Mouse (Mus musculus): ENCODE data around the gene Insrr.

Gene Insrr

DNA sequence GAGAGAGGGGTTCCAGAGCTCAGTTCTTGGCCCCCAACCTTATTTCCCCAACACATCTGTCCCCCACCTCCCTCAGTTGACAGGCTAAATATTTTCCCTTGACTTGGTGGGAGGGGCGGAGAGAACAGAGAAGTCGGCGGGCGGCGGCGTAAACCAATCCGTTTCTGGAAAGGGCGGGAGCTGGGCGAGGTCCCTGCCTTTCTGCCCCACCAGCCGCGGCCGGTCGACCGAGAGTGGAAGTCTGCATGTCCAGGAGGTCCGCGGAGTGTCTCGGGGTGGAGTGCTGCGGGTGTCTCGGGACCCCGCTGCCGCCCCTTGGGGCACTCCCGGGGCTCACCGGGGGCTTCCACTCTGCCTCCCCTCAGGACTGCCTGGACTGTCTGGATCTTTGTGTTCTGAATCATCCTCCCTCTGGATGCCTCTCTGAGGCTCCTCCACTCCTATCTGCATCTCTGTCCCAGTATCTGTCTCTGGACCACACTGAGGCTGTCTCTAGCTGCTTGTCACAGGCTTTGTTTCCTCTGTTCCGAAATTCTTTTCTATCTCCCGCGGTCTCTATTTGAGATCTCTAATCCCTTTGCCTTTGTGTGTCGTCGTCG, at the start of gene Insrr:
Insrr (plus strand) TSS at position 216 of the 599 bp plus-strand sequence.
- in situ Hi-C loops (cut with MboI; ENCODE audit: low pct_unique_long_range_greater_than_20kb in 1 of 2, low sequenced_read_pairs in 2 of 2, unreplicated experiment in 1 of 2), result loop anchor here in 1 of 2 experiments (10.0 kb wide), 1 partner anchor 158 kb away; no protein-coding TSS in a partner anchor

DNA sequence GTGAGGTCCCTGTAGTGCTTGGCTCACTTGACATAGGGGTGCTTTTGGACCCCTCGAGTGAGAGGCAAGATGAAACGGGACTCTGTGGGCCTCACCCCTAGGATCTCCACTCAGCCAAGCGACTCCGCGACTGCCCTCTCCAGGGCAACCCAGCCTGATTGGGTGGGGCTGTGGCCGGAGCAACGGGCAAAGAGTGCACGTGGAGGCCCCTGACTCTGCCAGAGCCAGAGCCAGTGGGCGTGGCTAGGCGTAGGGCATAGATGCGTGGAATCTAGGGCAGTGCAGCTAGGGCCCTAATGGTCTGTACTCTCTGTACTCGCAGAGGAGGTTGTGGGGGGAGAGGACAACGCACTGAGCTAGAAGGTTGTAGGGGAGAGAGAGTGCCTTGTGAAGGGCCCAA, 48.3 kb upstream of the Insrr start, which contains the start of gene Lrrc71:
Lrrc71 (minus strand) TSS at position 195 of the 400 bp plus-strand sequence.
- in situ Hi-C loops (cut with MboI; ENCODE audit: low pct_unique_long_range_greater_than_20kb in 1 of 2, low sequenced_read_pairs in 2 of 2, unreplicated experiment in 1 of 2), result no loop called here

DNA sequence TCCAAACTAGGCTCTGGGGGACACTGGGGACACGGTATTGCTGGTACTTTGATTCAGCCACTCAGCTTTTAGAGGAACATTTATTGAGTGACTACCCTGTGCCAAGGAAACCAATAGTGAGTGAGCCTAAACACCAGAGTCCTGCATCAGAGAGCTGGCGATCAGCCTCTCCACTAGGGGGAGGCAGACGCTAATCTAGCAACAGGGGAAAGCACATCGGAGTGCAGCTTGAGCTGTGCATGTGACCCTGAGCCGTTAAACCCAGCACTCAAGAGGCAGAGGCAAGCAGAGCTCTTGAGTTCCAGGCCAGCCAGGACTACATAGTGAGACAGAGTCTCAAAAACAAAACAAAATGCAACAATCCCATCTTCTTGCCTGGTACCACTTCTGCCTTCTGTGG, 47.7 kb upstream of the Insrr start:
- in situ Hi-C loops (cut with MboI; ENCODE audit: low pct_unique_long_range_greater_than_20kb in 1 of 2, low sequenced_read_pairs in 2 of 2, unreplicated experiment in 1 of 2), result no loop called here

DNA sequence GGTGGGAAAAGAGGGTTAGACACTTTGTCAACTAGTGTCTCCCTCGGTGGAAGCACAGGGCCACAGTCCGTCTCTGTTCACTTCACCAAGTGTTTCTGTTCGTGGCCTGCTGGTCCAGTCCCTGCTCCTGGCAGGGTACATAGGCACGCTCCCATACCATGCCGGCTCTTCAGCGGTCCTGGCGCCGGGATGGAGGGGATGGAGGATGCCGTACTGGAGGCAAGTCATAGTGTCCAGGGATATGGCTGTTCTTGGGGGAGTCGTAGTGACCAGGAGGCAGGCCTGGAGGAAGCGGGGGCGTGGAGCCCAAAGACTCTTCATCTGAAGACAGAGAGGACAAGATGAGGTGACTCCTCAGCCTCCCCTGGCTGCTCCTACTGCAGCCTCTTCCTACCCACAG, 46.8 kb upstream of the Insrr start:
- in situ Hi-C loops (cut with MboI; ENCODE audit: low pct_unique_long_range_greater_than_20kb in 1 of 2, low sequenced_read_pairs in 2 of 2, unreplicated experiment in 1 of 2), result no loop called here

DNA sequence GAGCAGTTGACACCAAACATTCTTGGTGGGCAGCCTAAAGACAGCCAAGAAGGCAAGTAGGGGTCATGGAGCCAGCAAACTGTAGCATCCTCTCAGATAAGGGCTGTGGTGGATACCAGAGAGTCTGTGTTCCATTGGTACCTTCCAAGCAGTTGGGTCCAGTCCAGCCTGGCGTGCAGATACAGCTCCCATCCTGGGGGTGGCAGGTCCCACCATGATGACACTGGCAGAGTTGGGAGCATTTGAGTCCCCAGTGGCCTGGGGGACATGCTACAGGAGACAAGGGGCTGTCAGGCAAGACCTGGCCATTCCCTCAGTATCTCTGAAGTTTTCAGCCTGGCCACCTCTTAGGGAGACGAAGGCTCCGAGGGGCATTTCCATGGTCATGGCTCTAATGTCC, 44.2 kb upstream of the Insrr start:
- in situ Hi-C loops (cut with MboI; ENCODE audit: low pct_unique_long_range_greater_than_20kb in 1 of 2, low sequenced_read_pairs in 2 of 2, unreplicated experiment in 1 of 2), result no loop called here

DNA sequence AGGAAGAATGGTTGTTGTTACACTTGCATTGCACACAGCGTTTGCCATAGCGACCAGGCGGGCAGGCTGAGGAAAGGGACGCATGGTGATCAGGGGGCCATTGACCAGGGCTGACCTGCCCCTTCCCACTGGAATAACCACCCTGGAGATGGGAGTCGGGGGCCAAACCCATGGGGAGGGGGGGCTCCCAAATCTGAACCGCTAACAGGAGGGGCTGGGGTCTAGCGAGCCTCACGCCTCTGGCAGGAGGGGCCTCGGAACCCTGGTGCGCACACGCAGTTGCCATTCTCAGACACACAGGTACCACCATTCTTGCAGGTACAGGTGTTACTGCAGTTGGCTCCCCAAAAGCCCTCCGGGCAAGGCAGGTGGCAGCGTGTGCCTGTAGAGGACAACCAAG, 42.9 kb upstream of the Insrr start:
- in situ Hi-C loops (cut with MboI; ENCODE audit: low pct_unique_long_range_greater_than_20kb in 1 of 2, low sequenced_read_pairs in 2 of 2, unreplicated experiment in 1 of 2), result no loop called here

DNA sequence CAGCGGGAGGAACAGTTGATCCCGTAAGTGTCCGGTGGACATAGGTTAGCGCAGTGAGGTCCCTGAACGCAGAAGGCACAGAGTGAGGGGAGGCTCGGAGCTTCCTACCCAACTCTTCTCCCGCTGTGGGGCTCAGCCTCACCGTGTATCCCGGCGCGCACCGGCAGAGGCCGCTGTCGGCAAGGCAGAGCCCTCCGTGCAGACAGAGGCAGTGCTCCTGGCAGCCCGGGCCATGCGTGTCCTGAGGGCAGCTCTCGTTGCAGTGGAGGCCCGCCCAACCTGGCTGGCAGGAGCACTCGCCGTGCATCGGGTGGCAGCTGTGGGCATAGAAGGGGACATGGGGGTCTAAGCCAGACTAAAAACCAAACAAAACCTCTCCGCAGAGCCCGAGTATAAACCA, 40.8 kb upstream of the Insrr start:
- in situ Hi-C loops (cut with MboI; ENCODE audit: low pct_unique_long_range_greater_than_20kb in 1 of 2, low sequenced_read_pairs in 2 of 2, unreplicated experiment in 1 of 2), result no loop called here

DNA sequence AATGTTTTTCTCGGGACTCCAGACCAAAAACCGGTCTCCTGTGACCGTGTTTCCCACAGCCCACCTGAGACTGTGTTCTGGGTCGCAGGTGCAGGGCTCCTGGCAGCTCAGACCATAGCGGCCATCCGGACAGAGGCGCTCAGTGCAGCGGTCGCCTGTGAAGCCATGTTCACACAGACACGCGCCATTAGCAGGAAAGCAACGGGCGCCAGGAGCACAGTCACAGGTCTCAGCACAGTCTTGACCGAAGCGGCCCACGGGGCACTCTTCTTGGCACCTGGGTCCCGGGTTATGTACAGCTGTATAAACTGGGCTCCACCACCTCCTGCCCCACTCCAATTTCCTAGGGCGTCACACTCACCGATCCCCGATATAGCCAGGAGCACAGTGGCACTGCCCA, 40.3 kb upstream of the Insrr start:
- in situ Hi-C loops (cut with MboI; ENCODE audit: low pct_unique_long_range_greater_than_20kb in 1 of 2, low sequenced_read_pairs in 2 of 2, unreplicated experiment in 1 of 2), result no loop called here

DNA sequence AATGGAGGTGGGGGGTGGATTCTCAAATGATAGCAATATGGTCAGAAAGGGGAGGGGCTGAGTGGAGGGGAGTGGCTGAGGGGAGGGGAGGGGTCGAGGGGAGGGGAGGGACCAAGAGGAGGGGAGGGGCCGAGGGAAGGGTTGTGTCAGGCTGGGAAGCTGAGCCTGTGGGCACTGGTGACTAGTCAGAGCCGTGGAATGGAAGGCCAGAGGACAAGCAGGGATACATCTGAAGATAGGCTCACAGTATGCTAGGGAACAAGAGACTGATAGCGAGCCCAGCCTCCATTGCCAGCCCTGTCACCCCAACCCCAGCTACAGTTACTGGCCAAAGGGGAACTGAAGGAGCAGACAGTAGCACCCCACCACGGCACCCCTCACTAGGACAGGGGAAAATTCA, 38.1 kb upstream of the Insrr start:
- in situ Hi-C loops (cut with MboI; ENCODE audit: low pct_unique_long_range_greater_than_20kb in 1 of 2, low sequenced_read_pairs in 2 of 2, unreplicated experiment in 1 of 2), result no loop called here

DNA sequence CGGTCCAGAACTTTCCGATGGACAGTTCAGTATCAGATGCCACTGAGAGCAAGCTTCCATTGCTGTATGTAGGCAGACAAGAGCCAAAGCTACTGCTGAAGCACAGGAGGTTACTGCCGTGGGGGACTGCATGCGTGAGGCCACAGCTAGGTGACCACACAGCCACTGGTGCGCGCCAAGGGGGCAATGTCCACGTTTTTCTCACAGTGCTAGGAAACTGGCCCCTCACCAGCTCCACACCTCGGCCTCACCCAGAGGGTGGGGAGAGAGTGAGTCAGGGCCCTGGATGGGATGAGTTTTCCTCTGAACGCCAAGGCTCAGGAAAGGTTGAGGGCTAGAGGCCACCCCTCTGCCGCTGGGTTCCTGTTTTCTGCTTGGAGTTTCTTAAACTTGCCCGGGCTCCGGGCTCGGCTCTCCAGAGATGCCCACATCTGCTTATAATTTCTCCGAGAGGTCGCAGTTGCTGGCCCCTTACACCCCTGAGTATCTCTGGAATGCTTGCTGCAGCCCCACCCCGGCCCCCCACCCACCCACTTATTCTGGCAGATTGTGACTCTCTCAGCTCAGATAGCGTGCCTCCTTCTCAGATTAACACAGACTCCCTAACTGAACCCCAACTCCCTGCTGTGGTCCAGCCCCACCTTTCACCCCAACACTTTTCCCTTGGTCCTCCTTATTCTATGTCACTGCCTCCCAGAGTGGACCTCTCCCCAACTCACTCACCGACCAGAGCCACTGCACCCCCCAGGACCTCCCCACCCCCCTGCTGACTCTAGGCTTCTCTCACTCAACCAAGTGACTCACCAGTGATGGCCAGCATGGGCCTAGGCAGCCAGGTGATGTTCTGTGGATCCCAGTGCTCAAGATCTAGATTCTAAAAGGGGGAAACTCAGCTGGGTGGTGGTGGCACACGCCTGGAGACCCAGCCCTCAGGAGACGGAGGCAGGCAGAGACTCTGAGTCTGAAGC, 35.1 kb upstream of the Insrr start:
- in situ Hi-C loops (cut with MboI; ENCODE audit: low pct_unique_long_range_greater_than_20kb in 1 of 2, low sequenced_read_pairs in 2 of 2, unreplicated experiment in 1 of 2), result no loop called here

DNA sequence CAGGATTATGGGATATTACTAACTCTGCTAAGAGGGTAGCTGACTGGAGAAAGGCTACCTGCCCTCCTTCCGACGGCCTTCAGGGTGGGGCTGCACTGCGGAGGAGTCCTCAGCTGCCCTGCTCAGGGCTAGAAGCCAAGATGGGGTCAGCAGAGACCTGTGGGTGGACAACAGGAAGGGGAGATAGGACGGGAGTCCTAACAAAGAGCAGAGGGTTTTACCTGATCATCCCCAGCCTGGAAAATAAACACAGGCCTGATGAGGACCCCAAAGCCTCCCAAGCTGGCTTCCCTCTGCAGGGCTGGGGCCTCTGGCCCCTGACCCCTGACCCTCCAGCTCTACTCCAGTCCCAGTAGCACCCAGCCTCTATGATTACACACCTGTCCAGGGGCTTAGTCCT, 33.5 kb upstream of the Insrr start:
- in situ Hi-C loops (cut with MboI; ENCODE audit: low pct_unique_long_range_greater_than_20kb in 1 of 2, low sequenced_read_pairs in 2 of 2, unreplicated experiment in 1 of 2), result no loop called here

DNA sequence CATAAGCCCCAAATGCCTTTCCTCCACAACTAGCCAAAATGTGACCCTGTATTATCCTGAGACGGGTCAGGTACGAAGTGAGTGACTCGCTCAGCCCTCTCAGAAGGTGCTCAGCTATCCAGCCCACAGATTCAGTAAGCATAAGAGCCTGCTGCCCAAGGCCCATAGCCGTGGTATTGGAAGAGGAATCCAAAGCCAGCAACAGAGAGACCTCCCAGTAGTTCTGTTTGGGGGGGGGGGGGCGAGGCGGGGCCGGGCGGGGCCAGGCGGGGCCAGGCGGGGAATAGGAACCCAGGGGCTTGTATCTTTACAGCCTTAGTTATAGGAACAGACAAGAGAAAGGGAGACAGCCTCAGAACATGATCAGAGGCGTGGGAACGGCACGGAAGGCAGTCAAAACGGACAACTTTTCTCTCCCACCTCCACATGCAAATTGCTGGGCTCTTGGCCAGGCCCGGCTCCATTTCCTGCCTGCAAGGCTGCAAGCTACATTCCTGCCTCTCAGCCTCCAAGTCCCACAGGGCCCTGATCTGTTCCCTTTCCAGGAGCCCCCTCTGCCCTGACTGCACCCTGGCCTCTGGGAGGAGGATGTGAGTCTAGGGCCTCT, 33.0 kb upstream of the Insrr start:
- in situ Hi-C loops (cut with MboI; ENCODE audit: low pct_unique_long_range_greater_than_20kb in 1 of 2, low sequenced_read_pairs in 2 of 2, unreplicated experiment in 1 of 2), result no loop called here

DNA sequence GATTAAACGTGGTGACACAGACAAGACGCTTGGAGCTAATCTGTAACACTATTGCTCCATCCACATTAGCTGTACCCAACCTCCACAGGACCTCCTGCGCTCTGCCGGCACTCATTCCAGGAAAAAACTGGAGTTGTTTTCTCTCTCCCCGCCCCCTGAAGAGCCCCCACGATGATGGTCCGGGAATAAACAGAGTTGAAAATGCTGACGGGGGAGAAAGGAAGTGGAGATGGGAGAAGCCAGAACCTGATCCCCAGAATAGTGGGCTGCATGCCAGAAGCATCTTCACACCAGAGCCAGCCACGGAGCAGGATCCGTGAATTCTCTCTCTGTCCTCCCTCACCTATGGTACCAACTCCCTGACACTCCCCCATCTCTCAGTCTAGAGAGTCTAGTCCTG, 32.2 kb upstream of the Insrr start:
- in situ Hi-C loops (cut with MboI; ENCODE audit: low pct_unique_long_range_greater_than_20kb in 1 of 2, low sequenced_read_pairs in 2 of 2, unreplicated experiment in 1 of 2), result no loop called here

DNA sequence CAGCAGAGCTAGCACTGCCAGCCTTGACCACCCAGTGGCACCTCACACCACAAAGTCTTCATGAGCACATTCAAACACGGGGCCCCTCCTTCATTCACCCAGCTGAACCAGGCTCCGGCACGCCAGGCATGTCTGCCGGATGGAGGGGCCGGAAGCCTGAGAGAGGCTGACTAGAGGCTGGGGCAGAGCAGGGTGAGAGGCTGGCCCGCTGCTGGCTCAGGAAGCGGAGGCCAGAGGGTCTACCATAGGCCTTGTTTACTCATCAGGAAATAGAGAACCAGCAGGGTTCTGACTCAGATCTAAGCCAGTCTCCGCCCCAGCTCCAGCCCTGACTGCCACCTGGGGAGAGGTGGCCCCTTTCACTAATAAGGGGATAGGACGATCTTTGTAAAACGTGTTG, 31.7 kb upstream of the Insrr start:
- in situ Hi-C loops (cut with MboI; ENCODE audit: low pct_unique_long_range_greater_than_20kb in 1 of 2, low sequenced_read_pairs in 2 of 2, unreplicated experiment in 1 of 2), result no loop called here

DNA sequence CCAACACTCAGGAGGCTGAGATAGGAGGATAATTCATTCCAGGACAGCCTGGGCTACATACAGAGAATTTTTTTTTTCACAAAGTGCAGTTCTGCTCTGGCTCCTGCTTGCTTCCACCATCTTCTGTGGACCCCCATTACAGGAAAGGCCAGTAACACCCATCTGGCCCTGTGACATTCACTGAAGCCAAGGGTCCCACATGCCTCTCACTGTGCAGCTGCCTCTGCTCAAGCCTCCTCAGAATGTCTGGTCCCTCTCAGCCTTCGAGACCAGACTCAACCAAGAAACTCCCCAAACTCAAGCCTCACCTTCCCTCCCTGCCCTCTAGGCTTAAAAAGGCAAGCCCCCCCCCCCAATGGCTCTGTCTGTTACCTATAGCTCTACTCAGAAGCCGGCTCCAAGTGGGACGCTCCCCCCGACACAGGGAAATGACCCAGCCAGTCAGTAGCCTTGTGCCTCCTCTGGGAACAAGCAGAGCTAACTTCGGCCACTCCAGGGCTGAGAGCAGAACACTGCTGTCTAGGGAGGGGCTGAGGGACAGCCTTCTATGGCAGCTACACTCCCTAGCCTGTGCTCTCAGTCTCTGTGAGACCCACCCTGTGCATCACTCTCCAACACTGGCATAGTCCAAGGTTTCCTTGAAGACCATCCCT, 31.0 kb upstream of the Insrr start:
- in situ Hi-C loops (cut with MboI; ENCODE audit: low pct_unique_long_range_greater_than_20kb in 1 of 2, low sequenced_read_pairs in 2 of 2, unreplicated experiment in 1 of 2), result no loop called here

DNA sequence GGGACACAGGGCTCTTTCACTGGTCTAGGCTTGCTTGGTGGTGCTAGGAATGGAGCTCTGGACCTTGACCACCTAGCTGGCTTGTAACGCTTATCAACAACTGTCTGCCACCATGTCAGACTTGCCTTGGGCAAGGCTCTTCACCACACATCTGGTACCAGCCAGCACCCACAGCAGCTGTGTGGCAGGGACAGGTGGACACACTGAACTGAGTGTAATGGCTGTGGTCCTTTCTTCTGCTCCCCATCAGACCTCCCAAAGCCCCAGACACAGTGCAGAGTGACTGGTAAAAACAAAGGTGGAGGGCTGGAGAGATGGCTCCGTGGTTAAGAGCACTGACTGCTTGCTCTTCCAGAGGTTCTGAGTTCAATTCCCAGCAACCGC, 30.5 kb upstream of the Insrr start:
- in situ Hi-C loops (cut with MboI; ENCODE audit: low pct_unique_long_range_greater_than_20kb in 1 of 2, low sequenced_read_pairs in 2 of 2, unreplicated experiment in 1 of 2), result no loop called here

DNA sequence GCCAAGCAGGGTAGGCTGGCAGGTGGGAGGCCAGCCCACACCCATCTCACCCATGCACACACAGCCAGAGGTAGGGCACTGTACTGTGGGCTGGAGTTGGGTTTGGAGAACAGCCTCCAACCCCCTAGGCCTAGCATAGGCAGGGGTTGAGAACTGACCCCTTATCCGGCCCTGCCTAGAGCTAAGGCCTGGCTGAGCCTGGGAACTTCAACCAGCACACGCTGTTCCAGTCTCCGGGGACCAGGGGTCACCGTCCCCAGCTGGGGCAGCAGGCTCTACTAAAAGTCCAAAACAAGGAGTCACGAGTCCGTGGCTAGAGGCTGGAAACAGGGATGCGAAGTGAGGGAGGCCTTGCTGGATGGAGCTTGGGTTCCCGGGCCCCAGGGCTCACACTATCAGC, 29.0 kb upstream of the Insrr start:
- in situ Hi-C loops (cut with MboI; ENCODE audit: low pct_unique_long_range_greater_than_20kb in 1 of 2, low sequenced_read_pairs in 2 of 2, unreplicated experiment in 1 of 2), result no loop called here

DNA sequence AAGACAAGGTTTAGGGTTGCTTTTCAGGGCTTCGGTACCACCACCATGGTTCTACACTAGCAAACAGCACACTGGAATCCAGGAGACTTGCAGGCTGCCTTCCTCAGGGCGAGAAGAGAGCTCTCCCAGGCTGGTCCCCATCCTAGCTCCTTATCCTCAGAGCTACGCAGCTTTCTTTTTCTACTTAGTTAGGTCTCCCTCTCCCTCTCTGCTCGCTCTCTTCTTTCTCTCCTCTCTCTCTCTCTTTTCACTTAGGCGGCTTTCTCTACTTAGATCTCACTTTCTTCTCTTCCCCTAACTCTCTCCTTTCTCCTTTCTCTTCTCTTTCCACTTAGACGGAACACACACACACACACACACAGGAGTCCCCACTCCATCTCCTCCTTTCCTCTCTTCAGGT, 28.3 kb upstream of the Insrr start:
- in situ Hi-C loops (cut with MboI; ENCODE audit: low pct_unique_long_range_greater_than_20kb in 1 of 2, low sequenced_read_pairs in 2 of 2, unreplicated experiment in 1 of 2), result no loop called here

DNA sequence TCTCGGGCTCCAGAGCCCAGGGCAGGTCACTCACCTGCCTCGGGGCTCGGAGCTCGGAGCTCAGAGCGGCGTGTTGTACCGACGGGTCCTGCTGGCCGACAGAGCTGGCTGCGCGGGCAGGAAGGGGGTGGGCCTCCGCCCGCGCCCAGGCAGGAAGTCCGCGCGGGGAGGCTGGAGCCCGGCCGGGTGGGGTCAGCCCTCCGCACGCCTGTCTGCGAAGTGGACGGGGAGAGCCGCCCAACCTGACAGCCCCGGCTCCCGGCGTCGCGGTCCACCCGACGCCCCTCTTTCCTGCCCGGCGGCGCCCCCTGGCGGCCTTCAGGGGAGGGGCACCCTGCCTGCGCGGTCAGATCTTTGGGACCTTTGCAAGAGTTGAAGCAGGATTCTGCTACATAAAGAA, 27.9 kb upstream of the Insrr start:
- in situ Hi-C loops (cut with MboI; ENCODE audit: low pct_unique_long_range_greater_than_20kb in 1 of 2, low sequenced_read_pairs in 2 of 2, unreplicated experiment in 1 of 2), result no loop called here
